Mouse (Mus musculus) small intestine, adult 2 months (tissue): ENCODE results near the gene Dync1li2.

Source experiments
- CTCF ChIP-seq: fragments of 200-500 bp; IDR thresholded peaks from 2 replicates; pipeline ENCODE4 v1.5.1; 2012; ENCODE audit warnings: low read depth, mild to moderate bottlenecking, control low read depth, inconsistent platforms, low read length, moderate library complexity, mixed read lengths; ENCODE audit not compliant: insufficient replicate concordance, insufficient read length; ENCODE audit errors: extremely low read depth
- POLR2A ChIP-seq: fragments of 200-500 bp; IDR thresholded peaks from 2 replicates; pipeline ENCODE4 v1.6.1; 2012; ENCODE audit warnings: low read depth, mild to moderate bottlenecking, control low read depth, inconsistent platforms, low read length, moderate library complexity

- TF ChIP-seq POLR2A, result no peak
- no peak for TF ChIP-seq CTCF
Observed at GRCm38 (mm10) chr8:104445248-104445647, 2.4 kb upstream of the Dync1li2 start.
